Mouse (Mus musculus): ENCODE measurements around the gene Hist2h2ac. TPM values are rescaled to one million over a fixed set of nuclear protein-coding genes. Genes with fewer than 3 reads are reported as not detected.
"Not testable (repeated sequence)": the region's sequence is repeated elsewhere in the genome, so short reads cannot be mapped to it uniquely, and the experiment has no call there.

Gene Hist2h2ac
- polyA plus RNA-seq, 1 experiment: 1.3 TPM

GRCm38 (mm10) chr3:96248141-96249033 lies 27.7 kb upstream of the Hist2h2ac start:
- Histone ChIP-seq H3K4me2 (ENCODE audit: low read depth) (peak overlapping the region; percentile 74), H3K27me3 (ENCODE audit: control insufficient read depth, insufficient read depth, insufficient read length) (no peaks in the 10 kb centered on the region), H3ac (ENCODE audit: control insufficient read depth, insufficient read length) (no peak overlapping the region), H3K79me2 (ENCODE audit: control insufficient read depth, insufficient read depth) (peaks cover 5% of the 10 kb centered on the region), H3K4me3 (peak overlapping the region; percentile 35), H3K36me3 (ENCODE audit: control insufficient read depth, insufficient read depth) (no peaks in the 10 kb centered on the region)
- TF ChIP-seq MYOG (IDR thresholded peaks at IDR 0.05; ENCODE audit: control insufficient read depth in 1 of 3, insufficient read depth in 1 of 3, insufficient read length in 2 of 3, low read depth in 2 of 3): no peak
- peak; percentile 28 for TF ChIP-seq POLR2AphosphoS2 (IDR thresholded peaks at IDR 0.05; ENCODE audit: insufficient read length, low read depth)
- TF ChIP-seq TCF12 (IDR thresholded peaks at IDR 0.05; ENCODE audit: insufficient read depth, poor library complexity, severe bottlenecking): no peak
- no peak for TF ChIP-seq TCF3 (IDR thresholded peaks at IDR 0.05; ENCODE audit: insufficient read length, low read depth)

- H3ac ChIP-seq (ENCODE audit: control insufficient read depth, insufficient read length): no peak overlapping the region
- peak overlapping the region; percentile 35 for H3K4me3 ChIP-seq
- no peaks in the 10 kb centered on the region for H3K36me3 ChIP-seq (ENCODE audit: control insufficient read depth, insufficient read depth)
- H3K4me2 ChIP-seq (ENCODE audit: low read depth): peak overlapping the region; percentile 74
- TF ChIP-seq MYOD1 (IDR thresholded peaks at IDR 0.05; ENCODE audit: control insufficient read depth in 1 of 3, insufficient read length in 2 of 3, low read depth in 2 of 3) (no peak), POLR2A (IDR thresholded peaks at IDR 0.05; ENCODE audit: insufficient read length, low read depth) (peak; percentile 26)
- H3K79me2 ChIP-seq (ENCODE audit: control insufficient read depth, insufficient read depth): peaks cover 5% of the 10 kb centered on the region
- no peaks in the 10 kb centered on the region for H3K27me3 ChIP-seq (ENCODE audit: control insufficient read depth, insufficient read depth, insufficient read length)
Observed at GRCm38 (mm10) chr3:96247356-96248140, 26.9 kb upstream of the Hist2h2ac start.

GRCm38 (mm10) chr3:96246427-96246856 lies 25.8 kb upstream of the Hist2h2ac start, which contains the start of gene Hist2h3c1:
Hist2h3c1 (plus strand) TSS chr3:96246685.
- not testable (repeated sequence) for H3K79me2 ChIP-seq (ENCODE audit: control insufficient read depth, insufficient read depth); H3K27me3 ChIP-seq (ENCODE audit: control insufficient read depth, insufficient read depth, insufficient read length); H3K36me3 ChIP-seq (ENCODE audit: control insufficient read depth, insufficient read depth)
- Histone ChIP-seq H3ac (ENCODE audit: control insufficient read depth, insufficient read length) (peak within 1 kb of the TSS; percentile 87), H3K4me3 (peak within 1 kb of the TSS; percentile 35), H3K4me2 (ENCODE audit: low read depth) (peak within 1 kb of the TSS; percentile 74)

- not testable (repeated sequence) for H3K36me3 ChIP-seq (ENCODE audit: control insufficient read depth, insufficient read depth)
Observed at GRCm38 (mm10) chr3:96246018-96246417, 25.3 kb upstream of the Hist2h2ac start.

GRCm38 (mm10) chr3:96245003-96245886 lies 24.6 kb upstream of the Hist2h2ac start, which contains the start of gene Hist2h2aa1:
Hist2h2aa1 (plus strand) TSS chr3:96245497.
- not testable (repeated sequence) for H3K27me3 ChIP-seq (ENCODE audit: control insufficient read depth, insufficient read depth, insufficient read length); H3K79me2 ChIP-seq (ENCODE audit: control insufficient read depth, insufficient read depth); H3K36me3 ChIP-seq (ENCODE audit: control insufficient read depth, insufficient read depth)
- H3ac ChIP-seq (ENCODE audit: control insufficient read depth, insufficient read length): peak within 1 kb of the TSS; percentile 87
- H3K4me2 ChIP-seq (ENCODE audit: low read depth): peak within 1 kb of the TSS; percentile 69
- peak within 1 kb of the TSS; percentile 35 for H3K4me3 ChIP-seq
- TF ChIP-seq POLR2A (IDR thresholded peaks at IDR 0.05; ENCODE audit: insufficient read length, low read depth) (peak; percentile 76), POLR2AphosphoS2 (IDR thresholded peaks at IDR 0.05; ENCODE audit: insufficient read length, low read depth) (peak; percentile 87), CEBPB (IDR thresholded peaks at IDR 0.05; ENCODE audit: insufficient read depth, poor library complexity, severe bottlenecking) (peak; percentile 63)

More at GRCm38 (mm10) chr3:96246018-96246417, 25.3 kb upstream of the Hist2h2ac start:
- not testable (repeated sequence) for H3K79me2 ChIP-seq (ENCODE audit: control insufficient read depth, insufficient read depth); H3K4me2 ChIP-seq (ENCODE audit: low read depth); H3K4me3 ChIP-seq; H3ac ChIP-seq (ENCODE audit: control insufficient read depth, insufficient read length); H3K27me3 ChIP-seq (ENCODE audit: control insufficient read depth, insufficient read depth, insufficient read length)

GRCm38 (mm10) chr3:96243921-96244572 lies 23.4 kb upstream of the Hist2h2ac start:
- Histone ChIP-seq H3K79me2 (ENCODE audit: control insufficient read depth, insufficient read depth) (peaks cover 5% of the 10 kb centered on the region), H3ac (ENCODE audit: control insufficient read depth, insufficient read length) (no peak overlapping the region), H3K4me3 (peak overlapping the region; percentile 35), H3K36me3 (ENCODE audit: control insufficient read depth, insufficient read depth) (no peaks in the 10 kb centered on the region), H3K27me3 (ENCODE audit: control insufficient read depth, insufficient read depth, insufficient read length) (no peaks in the 10 kb centered on the region), H3K4me2 (ENCODE audit: low read depth) (peak overlapping the region; percentile 69)
- no peak for TF ChIP-seq E2F4 (IDR thresholded peaks at IDR 0.05; ENCODE audit: insufficient read depth)
- TF ChIP-seq MAX (IDR thresholded peaks at IDR 0.05; ENCODE audit: low read depth): no peak
- no peak for TF ChIP-seq REST (IDR thresholded peaks at IDR 0.05; ENCODE audit: insufficient read depth, insufficient read length)
- no peak for TF ChIP-seq POLR2A (IDR thresholded peaks at IDR 0.05; ENCODE audit: insufficient read length, low read depth)
- no peak for TF ChIP-seq USF1 (IDR thresholded peaks at IDR 0.05; ENCODE audit: low read depth)
- no peak for TF ChIP-seq MYOG (IDR thresholded peaks at IDR 0.05; ENCODE audit: control insufficient read depth in 1 of 3, insufficient read depth in 1 of 3, insufficient read length in 2 of 3, low read depth in 2 of 3)
- TF ChIP-seq TCF12 (IDR thresholded peaks at IDR 0.05; ENCODE audit: insufficient read depth, poor library complexity, severe bottlenecking): no peak
- TF ChIP-seq SRF (IDR thresholded peaks at IDR 0.05; ENCODE audit: control insufficient read depth, insufficient read length, low read depth): no peak
- TF ChIP-seq POLR2AphosphoS2 (IDR thresholded peaks at IDR 0.05; ENCODE audit: insufficient read length, low read depth): no peak
- no peak for TF ChIP-seq CEBPB (IDR thresholded peaks at IDR 0.05; ENCODE audit: insufficient read depth, poor library complexity, severe bottlenecking)
- TF ChIP-seq MYOD1 (IDR thresholded peaks at IDR 0.05; ENCODE audit: control insufficient read depth in 1 of 3, insufficient read length in 2 of 3, low read depth in 2 of 3): no peak
- TF ChIP-seq TCF3 (IDR thresholded peaks at IDR 0.05; ENCODE audit: insufficient read length, low read depth): no peak

Measured in myocyte (in vitro differentiated cells).